Mouse (Mus musculus) liver, embryonic 14.5 days (tissue): ENCODE data around the gene Iqce.

Experiments used
- CTCF ChIP-seq: IDR thresholded peaks from 2 replicates; pipeline ENCODE4 v1.5.1; 2016; ENCODE audit warnings: antibody characterized with exemption, low read depth, control low read depth
- EP300 ChIP-seq: IDR thresholded peaks from 2 replicates; pipeline ENCODE4 v1.6.1; 2016; ENCODE audit warnings: antibody characterized with exemption, low read depth

GRCm38 (mm10) chr5:140647031-140647760 is 55.0 kb downstream of the Iqce start:
- no peak for TF ChIP-seq CTCF
- TF ChIP-seq EP300 = no peak
